Mouse (Mus musculus) adrenal gland, postnatal 4 days (tissue): ENCODE results near the gene Prr18. TPM values are rescaled to one million over a fixed set of nuclear protein-coding genes. Genes with fewer than 3 reads are reported as not detected.

Experiments
- DNase-seq, 2 experiments: peaks; one replicate each; pipeline ENCODE4 v3.0.0; 2021 to 2022; ENCODE audit warnings: low spot score in 2 of 2, mixed read lengths in 2 of 2
- total RNA-seq, 2 experiments: library from RNA; stranded (reverse); gene quantifications; 2 replicates each; pipeline ENCODE4 v1.2.3; 2021

Gene Prr18
- total RNA-seq, 2 experiments from 2014 or later, result 0.85 to 1.1 TPM

GRCm38 (mm10) chr17:8388463-8388862 is 51.2 kb downstream of the Prr18 start:
- no peak for DNase-seq

GRCm38 (mm10) chr17:8388990-8389789 is 51.9 kb downstream of the Prr18 start:
- no peak for DNase-seq

- no peak for DNase-seq
These were observed 52.5 kb downstream of the Prr18 start for GRCm38 (mm10) chr17:8389790-8390095.

- DNase-seq, result no peak
These were observed 53.2 kb downstream of the Prr18 start for GRCm38 (mm10) chr17:8390487-8390886.

Other genes with a start within 250 kb of the Prr18 start
- under 1 TPM; 0.31 to 0.79 TPM for gene Gm49673, start 189.7 kb upstream of the Prr18 start, total RNA-seq
- 10 to 100 TPM; 47.1 to 48.5 TPM for gene Rnaset2a, start 189.4 kb upstream of the Prr18 start, total RNA-seq
- gene Fgfr1op, start 172.0 kb upstream of the Prr18 start, total RNA-seq, result 10 to 100 TPM; 28.9 to 29.9 TPM
- not detected for gene Ccr6, start 101.4 kb upstream of the Prr18 start, total RNA-seq
- 100 to 1,000 TPM in 1 of 2 experiments, 10 to 100 TPM in 1; 97.6 to 134 TPM for gene Mpc1, start 54.6 kb upstream of the Prr18 start, total RNA-seq
- 10 to 100 TPM; 47.7 to 49.2 TPM for gene Sft2d1, start 26.4 kb upstream of the Prr18 start, total RNA-seq
- under 1 TPM in 1 of 2 experiments, not detected in 1; 0.25 TPM for gene T2, start 18.5 kb downstream of the Prr18 start, total RNA-seq
- not detected for gene T, start 97.0 kb downstream of the Prr18 start, total RNA-seq
- gene Pde10a, start 187.9 kb downstream of the Prr18 start, total RNA-seq, result 10 to 100 TPM; 20.2 to 21.3 TPM
- not detected for gene Gm17087, start 229.5 kb downstream of the Prr18 start, total RNA-seq